Mouse (Mus musculus) heart, embryonic 12.5 days (tissue): ENCODE measurements around the gene Pdzd2. TPM values are rescaled to one million over a fixed set of nuclear protein-coding genes. Genes with fewer than 3 reads are reported as not detected.

Experiments used
- ATAC-seq: fragments of 200-750 bp; cut with Nextera tagmentation; 2 replicates; pipeline ENCODE4 v1.8.0; 2017; ENCODE audit warnings: moderate TSS enrichment, moderate library complexity; ENCODE audit not compliant: insufficient number of reproducible peaks, low FRiP score
- H3K27ac ChIP-seq: fragments of 300-500 bp; sonication (generic); 2 replicates; pipeline ENCODE4 v1.5.1; 2016; ENCODE audit warnings: mild to moderate bottlenecking, moderate library complexity; ENCODE audit not compliant: poor library complexity, severe bottlenecking
- H3K27me3 ChIP-seq: fragments of 300-500 bp; sonication (generic); replicated peaks from 2 replicates; pipeline ENCODE4 v1.6.1; 2016; ENCODE audit warnings: mild to moderate bottlenecking, moderate library complexity
- H3K36me3 ChIP-seq: fragments of 300-500 bp; sonication (generic); 2 replicates; pipeline ENCODE4 v1.6.1; 2016; ENCODE audit warnings: mild to moderate bottlenecking, moderate library complexity
- H3K4me1 ChIP-seq: fragments of 300-500 bp; sonication (generic); replicated peaks from 2 replicates; pipeline ENCODE4 v1.6.1; 2016; ENCODE audit warnings: mild to moderate bottlenecking
- H3K4me2 ChIP-seq: fragments of 300-500 bp; sonication (generic); 2 replicates; pipeline ENCODE4 v1.6.1; 2016; ENCODE audit warnings: mild to moderate bottlenecking, moderate library complexity
- H3K4me3 ChIP-seq: fragments of 300-500 bp; sonication (generic); 2 replicates; pipeline ENCODE4 v1.5.1; 2016; ENCODE audit warnings: mild to moderate bottlenecking
- H3K9ac ChIP-seq: fragments of 300-500 bp; sonication (generic); 2 replicates; pipeline ENCODE4 v1.6.1; 2016; ENCODE audit warnings: mild to moderate bottlenecking, moderate library complexity
- H3K9me3 ChIP-seq: fragments of 300-500 bp; sonication (generic); replicated peaks from 2 replicates; pipeline ENCODE4 v1.6.1; 2016; ENCODE audit warnings: mild to moderate bottlenecking, moderate library complexity
- WGBS: fragments of 180-500 bp; shearing (Covaris S2); methylation state at CpG from one replicate; pipeline ENCODE4 v1.1.7; 2016; 5-methylcytosine and 5-hydroxymethylcytosine counted together
- polyA plus RNA-seq: library from polyadenylated mRNA; unstranded; fragments of >200 nt; fragmentation: Nextera tagmentation; extraction: Ambion mirVana; gene quantifications from 2 replicates; pipeline ENCODE4 v1.2.1, GENCODE M21; 2016

The Pdzd2 gene
- polyA plus RNA-seq, 1 experiment from 2014 or later, result 14.4 TPM

- peak overlapping the region; percentile 21 for H3K27ac ChIP-seq
- peaks cover 53% of the 10 kb centered on the region for H3K4me1 ChIP-seq
- H3K9me3 ChIP-seq, result no peaks in the 10 kb centered on the region
- under 1% methylated on average over 28 of the region's 28 CpGs for WGBS
- H3K27me3 ChIP-seq, result no peaks in the 10 kb centered on the region
- peak; percentile 51; the same call in 1 of the 2 replicates for ATAC-seq
- H3K36me3 ChIP-seq, result no peaks in the 10 kb centered on the region
- H3K9ac ChIP-seq, result peak overlapping the region; percentile 87
- peak overlapping the region; percentile 97 for H3K4me2 ChIP-seq
- H3K4me3 ChIP-seq, result peak overlapping the region; percentile 62
Observed at GRCm38 (mm10) chr15:12549271-12549918, 190.3 kb downstream of the Pdzd2 start.

GRCm38 (mm10) chr15:12548696-12549095 lies 191.0 kb downstream of the Pdzd2 start:
- H3K27ac ChIP-seq, result no peak overlapping the region
- no peaks in the 10 kb centered on the region for H3K9me3 ChIP-seq
- H3K4me1 ChIP-seq, result peaks cover 53% of the 10 kb centered on the region
- H3K36me3 ChIP-seq, result no peaks in the 10 kb centered on the region
- H3K9ac ChIP-seq, result peak overlapping the region; percentile 87
- WGBS, result 43% methylated on average over 4 of the region's 4 CpGs
- ATAC-seq, result no peak
- H3K4me3 ChIP-seq, result peak overlapping the region; percentile 62
- H3K4me2 ChIP-seq, result peak overlapping the region; percentile 97
- no peaks in the 10 kb centered on the region for H3K27me3 ChIP-seq

- WGBS, result 76% methylated on average over 5 of the region's 5 CpGs
- Histone ChIP-seq H3K4me3 (no peak overlapping the region), H3K27ac (no peak overlapping the region), H3K9me3 (no peaks in the 10 kb centered on the region), H3K9ac (no peak overlapping the region), H3K36me3 (no peaks in the 10 kb centered on the region), H3K4me2 (no peak overlapping the region), H3K4me1 (peaks cover 50% of the 10 kb centered on the region), H3K27me3 (no peaks in the 10 kb centered on the region)
- no peak for ATAC-seq
Observed at GRCm38 (mm10) chr15:12547640-12548405, 191.9 kb downstream of the Pdzd2 start.

GRCm38 (mm10) chr15:12546781-12547180 lies 192.9 kb downstream of the Pdzd2 start:
- H3K27ac ChIP-seq, result no peak overlapping the region
- no peak for ATAC-seq
- H3K9ac ChIP-seq, result no peak overlapping the region
- no peaks in the 10 kb centered on the region for H3K27me3 ChIP-seq
- no peak overlapping the region for H3K4me3 ChIP-seq
- no peaks in the 10 kb centered on the region for H3K9me3 ChIP-seq
- no peaks in the 10 kb centered on the region for H3K36me3 ChIP-seq
- H3K4me2 ChIP-seq, result no peak overlapping the region
- peaks cover 50% of the 10 kb centered on the region for H3K4me1 ChIP-seq
- 67% methylated on average over 6 of the region's 6 CpGs for WGBS

GRCm38 (mm10) chr15:12545671-12546070 lies 194.1 kb downstream of the Pdzd2 start:
- H3K9ac ChIP-seq, result no peak overlapping the region
- ATAC-seq, result no peak
- no peak overlapping the region for H3K27ac ChIP-seq
- WGBS, result 62% methylated on average over 6 of the region's 6 CpGs
- no peak overlapping the region for H3K4me3 ChIP-seq
- H3K4me2 ChIP-seq, result no peak overlapping the region
- no peaks in the 10 kb centered on the region for H3K9me3 ChIP-seq
- H3K36me3 ChIP-seq, result no peaks in the 10 kb centered on the region
- H3K27me3 ChIP-seq, result no peaks in the 10 kb centered on the region
- peaks cover 47% of the 10 kb centered on the region for H3K4me1 ChIP-seq

- Histone ChIP-seq H3K4me1 (peaks cover 43% of the 10 kb centered on the region), H3K27me3 (no peaks in the 10 kb centered on the region), H3K9ac (no peak overlapping the region), H3K9me3 (no peaks in the 10 kb centered on the region), H3K4me3 (no peak overlapping the region), H3K36me3 (no peaks in the 10 kb centered on the region), H3K4me2 (no peak overlapping the region), H3K27ac (no peak overlapping the region)
- no peak for ATAC-seq
- WGBS, result 57% methylated on average over 3 of the region's 3 CpGs
Observed at GRCm38 (mm10) chr15:12545220-12545619, 194.5 kb downstream of the Pdzd2 start.

- H3K4me3 ChIP-seq, result no peak overlapping the region
- H3K4me1 ChIP-seq, result peaks cover 33% of the 10 kb centered on the region
Observed at GRCm38 (mm10) chr15:12543686-12544325, 195.9 kb downstream of the Pdzd2 start.

GRCm38 (mm10) chr15:12542316-12542715 lies 197.4 kb downstream of the Pdzd2 start:
- no peak overlapping the region for H3K9ac ChIP-seq
- H3K27me3 ChIP-seq, result no peaks in the 10 kb centered on the region
- peaks cover 30% of the 10 kb centered on the region for H3K4me1 ChIP-seq
- H3K36me3 ChIP-seq, result no peaks in the 10 kb centered on the region
- 85% methylated on average over 6 of the region's 6 CpGs for WGBS
- H3K9me3 ChIP-seq, result no peaks in the 10 kb centered on the region
- no peak overlapping the region for H3K27ac ChIP-seq
- ATAC-seq, result no peak
- H3K4me2 ChIP-seq, result no peak overlapping the region
- no peak overlapping the region for H3K4me3 ChIP-seq

More at GRCm38 (mm10) chr15:12543686-12544325, 195.9 kb downstream of the Pdzd2 start:
- H3K36me3 ChIP-seq, result no peaks in the 10 kb centered on the region
- H3K9ac ChIP-seq, result no peak overlapping the region
- 59% methylated on average over 13 of the region's 13 CpGs for WGBS
- H3K4me2 ChIP-seq, result no peak overlapping the region
- H3K27ac ChIP-seq, result no peak overlapping the region
- H3K9me3 ChIP-seq, result no peaks in the 10 kb centered on the region
- no peak for ATAC-seq
- H3K27me3 ChIP-seq, result no peaks in the 10 kb centered on the region

- no peaks in the 10 kb centered on the region for H3K9me3 ChIP-seq
- H3K27ac ChIP-seq, result no peak overlapping the region
- no peaks in the 10 kb centered on the region for H3K27me3 ChIP-seq
- 88% methylated on average over 11 of the region's 11 CpGs for WGBS
- no peak overlapping the region for H3K9ac ChIP-seq
- no peak overlapping the region for H3K4me3 ChIP-seq
- H3K4me1 ChIP-seq, result peaks cover 21% of the 10 kb centered on the region
- ATAC-seq, result no peak
- no peak overlapping the region for H3K4me2 ChIP-seq
- H3K36me3 ChIP-seq, result no peaks in the 10 kb centered on the region
Observed at GRCm38 (mm10) chr15:12539618-12540302, 200.0 kb downstream of the Pdzd2 start.

GRCm38 (mm10) chr15:12533254-12533653 lies 206.5 kb downstream of the Pdzd2 start:
- Histone ChIP-seq H3K4me1 (peaks cover 8% of the 10 kb centered on the region), H3K4me2 (no peak overlapping the region), H3K9me3 (no peaks in the 10 kb centered on the region), H3K27ac (no peak overlapping the region), H3K36me3 (no peaks in the 10 kb centered on the region), H3K4me3 (no peak overlapping the region), H3K27me3 (no peaks in the 10 kb centered on the region), H3K9ac (no peak overlapping the region)
- WGBS, result 79% methylated on average over 5 of the region's 5 CpGs
- no peak for ATAC-seq

GRCm38 (mm10) chr15:12532568-12532967 lies 207.2 kb downstream of the Pdzd2 start:
- no peak overlapping the region for H3K9ac ChIP-seq
- H3K36me3 ChIP-seq, result no peaks in the 10 kb centered on the region
- WGBS, result 79% methylated on average over 4 of the region's 4 CpGs
- H3K27me3 ChIP-seq, result no peaks in the 10 kb centered on the region
- peaks cover 8% of the 10 kb centered on the region for H3K4me1 ChIP-seq
- H3K4me3 ChIP-seq, result no peak overlapping the region
- H3K9me3 ChIP-seq, result no peaks in the 10 kb centered on the region
- ATAC-seq, result no peak
- H3K4me2 ChIP-seq, result no peak overlapping the region
- no peak overlapping the region for H3K27ac ChIP-seq
